Mouse (Mus musculus): ENCODE measurements around the gene Eid1. TPM values are rescaled to one million over a fixed set of nuclear protein-coding genes. Genes with fewer than 3 reads are reported as not detected.

Eid1 gene
- total RNA-seq, 1 experiment from 2014 or later, result 66.5 TPM

DNA sequence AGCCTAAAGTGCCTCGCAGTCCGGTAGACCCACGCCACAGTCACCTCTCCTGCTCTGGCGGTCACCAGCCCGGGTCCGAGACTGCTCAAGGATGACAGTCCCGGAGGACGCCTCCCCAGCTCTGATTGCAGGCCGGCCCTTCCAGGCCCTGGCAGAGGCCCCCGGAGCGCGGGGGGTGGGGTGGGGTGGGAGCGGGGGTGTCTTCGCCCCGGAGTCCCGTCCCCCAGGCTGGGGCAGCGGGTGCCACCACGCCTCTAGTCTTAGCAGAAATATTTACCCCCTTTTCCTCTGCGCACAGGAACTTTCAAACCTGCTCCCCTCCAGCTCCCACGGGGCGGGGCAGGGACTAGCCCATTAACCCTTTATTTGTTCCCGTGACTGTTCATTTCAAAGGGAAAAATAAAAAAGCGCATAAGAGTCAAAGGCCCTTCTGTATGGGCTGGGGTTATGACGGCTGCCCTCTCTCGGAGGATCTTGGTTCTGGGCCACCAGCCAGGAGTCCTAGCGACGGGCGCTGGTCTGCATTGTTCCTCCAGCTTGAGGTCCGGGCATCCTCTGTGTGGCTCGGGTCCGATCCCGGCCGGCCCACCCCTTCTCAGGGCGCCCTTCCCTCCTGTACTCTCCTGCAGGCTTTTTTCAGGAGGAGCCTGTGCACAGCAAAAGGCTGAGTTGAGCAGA, 50.7 kb downstream of the Eid1 start:
- ATAC-seq (ENCODE audit: extremely low read depth, insufficient number of reproducible peaks, low FRiP score, poor library complexity, severe bottlenecking), result no peak

- no peak for ATAC-seq (ENCODE audit: extremely low read depth, insufficient number of reproducible peaks, low FRiP score, poor library complexity, severe bottlenecking)
These were observed 51.2 kb downstream of the Eid1 start, which contains the start of gene Shc4 for GRCm38 (mm10) chr2:125724086-125724430. TSS of gene Shc4 (minus strand) at chr2:125724148.

Other genes starting within 250 kb of the Eid1 start
- not detected in 2 replicates for gene Gm9913, start 168.0 kb upstream of the Eid1 start, total RNA-seq (2017)
- 0.12 TPM in 2 replicates for gene Fbn1, start 165.1 kb upstream of the Eid1 start, total RNA-seq (2017)
- 15.9 and 16.0 TPM in 2 replicates for gene Cep152, start 48.0 kb upstream of the Eid1 start, total RNA-seq (2017)
- gene Shc4, start 51.1 kb downstream of the Eid1 start, total RNA-seq (2017), result 0.25 and 0.35 TPM in 2 replicates
- gene Secisbp2l, start 109.8 kb downstream of the Eid1 start, total RNA-seq (2017), result 55.6 and 63.4 TPM in 2 replicates
- gene Galk2, start 186.0 kb downstream of the Eid1 start, total RNA-seq (2017), result 28.9 and 30.6 TPM in 2 replicates
- 67.0 and 71.1 TPM in 2 replicates for gene Cops2, start 186.0 kb downstream of the Eid1 start, total RNA-seq (2017)